Mouse (Mus musculus): Measurements from ENCODE around the gene Rfc1.
"Not testable (repeated sequence)": the region's sequence is repeated elsewhere in the genome, so short reads cannot be mapped to it uniquely, and the experiment has no call there.

Rfc1 gene

DNA sequence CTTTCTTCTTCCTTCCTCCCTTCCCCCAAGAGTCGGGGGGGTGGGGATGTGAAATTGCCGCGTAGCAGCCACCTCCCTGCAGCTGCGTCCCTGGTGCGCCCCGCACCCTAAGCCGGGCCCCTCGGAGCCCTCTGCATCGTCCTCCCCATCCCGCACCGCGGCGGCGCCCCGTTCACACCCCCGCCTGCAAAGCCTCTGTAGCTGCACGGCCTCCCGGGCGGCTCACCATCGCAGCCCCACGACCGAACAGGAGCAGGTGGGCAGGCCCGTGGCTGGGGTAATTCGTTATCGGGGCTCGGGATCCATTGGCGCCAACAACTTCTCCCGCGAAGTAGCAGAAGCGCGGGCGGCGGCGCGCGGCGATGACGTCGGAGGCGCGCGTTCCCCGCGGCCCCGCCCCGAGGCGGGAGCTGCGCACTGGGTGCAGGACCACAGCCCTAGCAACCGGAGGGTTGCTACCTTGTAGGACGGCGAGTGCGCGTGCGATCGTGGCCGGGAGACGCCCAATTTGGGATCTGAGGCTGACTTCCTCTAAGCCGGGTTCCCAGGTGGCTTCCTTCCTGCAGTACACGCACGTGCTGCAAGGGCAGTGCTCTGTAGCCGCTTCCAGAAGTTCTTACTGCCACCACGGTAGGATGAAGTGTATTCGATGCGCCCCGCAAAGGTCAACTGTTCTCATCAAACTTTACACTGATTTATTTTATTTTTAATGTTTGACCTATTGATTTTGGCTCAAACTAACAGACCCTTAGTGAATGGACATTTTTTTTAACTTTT lies at the start of gene Rfc1:
Rfc1 (minus strand) TSS at position 373 of the 777 bp plus-strand sequence.
- peak; percentile 86 to 92 for DNase-seq

GRCm38 (mm10) chr5:65374746-65375145 lies 39.3 kb upstream of the Rfc1 start:
- no peak for DNase-seq

- DNase-seq = no peak
These were observed 36.1 kb upstream of the Rfc1 start for GRCm38 (mm10) chr5:65371551-65371950.

DNA sequence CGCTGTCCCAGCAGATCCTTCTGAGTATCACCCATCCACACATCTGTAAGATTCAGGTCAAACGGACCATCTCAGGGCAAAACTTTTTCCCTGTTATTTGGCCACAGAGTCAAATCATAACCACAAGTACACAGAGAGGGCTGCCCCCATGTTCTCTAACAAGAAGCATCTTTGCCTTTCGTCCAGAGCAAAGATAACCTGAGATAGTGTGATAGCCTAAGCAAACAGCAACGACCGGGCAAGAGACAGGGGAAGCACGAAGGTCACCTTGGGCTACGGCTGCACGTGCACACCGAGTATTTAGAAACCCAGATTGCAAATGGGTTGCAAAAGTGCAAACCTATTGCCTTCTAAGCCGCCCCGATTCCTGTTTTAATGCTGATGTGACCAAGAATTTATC lies 32.4 kb upstream of the Rfc1 start:
- no peak for DNase-seq

GRCm38 (mm10) chr5:65357771-65358170 lies 22.3 kb upstream of the Rfc1 start:
- no peak for DNase-seq

GRCm38 (mm10) chr5:65356851-65357250 lies 21.4 kb upstream of the Rfc1 start:
- no peak for DNase-seq

DNA sequence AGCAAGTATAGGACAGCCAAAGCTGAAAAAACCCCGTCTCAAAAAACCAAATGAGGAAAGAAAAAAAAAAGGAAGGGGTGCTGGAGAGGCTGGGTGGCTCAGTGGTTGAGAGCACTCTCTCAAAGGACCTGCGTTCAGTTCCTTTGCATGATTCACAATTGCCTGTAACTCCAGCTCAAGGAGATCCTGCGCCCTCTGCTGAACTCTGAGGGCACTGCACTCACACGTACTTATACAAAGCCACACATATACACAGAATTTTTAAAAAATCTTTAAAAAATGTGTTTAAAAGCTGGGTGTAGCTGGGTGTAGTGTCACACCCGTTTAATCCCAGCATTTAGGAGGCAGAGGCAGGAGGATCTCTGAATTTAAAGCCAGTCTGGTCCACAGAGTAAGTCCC lies 19.5 kb upstream of the Rfc1 start:
- DNase-seq = peak in 1 of 2 experiments; percentile 10

- no peak for DNase-seq
These were observed 18.6 kb upstream of the Rfc1 start for GRCm38 (mm10) chr5:65354097-65354496.

GRCm38 (mm10) chr5:65350508-65350907 lies 15.0 kb upstream of the Rfc1 start:
- no peak for DNase-seq

- no peak for DNase-seq
These were observed 12.7 kb upstream of the Rfc1 start, which contains the start of gene Klb for GRCm38 (mm10) chr5:65348168-65348567. Klb (plus strand) TSS chr5:65348314.

GRCm38 (mm10) chr5:65340167-65340566 lies 4.7 kb upstream of the Rfc1 start:
- DNase-seq = no peak

GRCm38 (mm10) chr5:65338394-65338793 lies 2.9 kb upstream of the Rfc1 start:
- DNase-seq = no peak

GRCm38 (mm10) chr5:65336075-65336355 lies 545 bp upstream of the Rfc1 start:
- no peak for DNase-seq

DNA sequence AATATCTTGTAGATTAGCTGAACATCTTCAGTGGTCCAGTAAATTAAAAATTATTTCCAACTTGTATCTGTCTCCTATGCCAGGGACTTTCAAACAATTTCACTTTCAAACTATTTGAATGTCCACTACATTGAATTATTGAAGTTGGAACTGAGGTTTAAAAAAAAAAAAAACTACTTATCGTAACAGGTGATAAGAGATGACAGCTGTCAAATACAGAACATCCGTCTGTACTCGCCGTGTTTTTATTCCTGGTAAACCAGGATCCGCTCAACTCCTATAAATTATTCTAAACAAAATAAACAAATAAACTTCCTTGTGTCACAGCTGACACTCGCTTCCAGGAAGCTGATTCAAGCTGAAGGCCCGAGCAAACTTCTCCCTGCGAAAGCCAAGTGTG lies 682 bp downstream of the Rfc1 start:
- no peak for DNase-seq

DNA sequence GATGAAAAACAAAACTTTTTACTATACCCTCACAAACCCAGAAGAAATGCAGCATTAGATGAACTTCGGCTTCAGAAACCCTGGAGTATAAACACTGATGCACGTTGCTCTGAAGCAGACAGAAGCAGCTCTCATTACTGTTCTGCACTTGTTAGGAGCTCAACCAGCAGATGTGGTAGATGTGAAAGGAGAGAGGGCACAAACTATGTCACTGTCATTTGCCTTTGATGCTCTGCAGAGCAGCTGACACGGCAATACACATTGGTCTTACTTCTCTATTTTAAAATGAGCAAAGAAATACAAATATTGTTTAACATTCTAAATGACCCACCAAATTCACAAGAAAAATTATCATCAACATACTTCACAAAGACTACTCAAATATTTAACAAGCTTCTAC lies 5.5 kb downstream of the Rfc1 start:
- no peak for DNase-seq

GRCm38 (mm10) chr5:65326212-65326611 lies 9.3 kb downstream of the Rfc1 start:
- DNase-seq = peak; percentile 16 to 31

DNA sequence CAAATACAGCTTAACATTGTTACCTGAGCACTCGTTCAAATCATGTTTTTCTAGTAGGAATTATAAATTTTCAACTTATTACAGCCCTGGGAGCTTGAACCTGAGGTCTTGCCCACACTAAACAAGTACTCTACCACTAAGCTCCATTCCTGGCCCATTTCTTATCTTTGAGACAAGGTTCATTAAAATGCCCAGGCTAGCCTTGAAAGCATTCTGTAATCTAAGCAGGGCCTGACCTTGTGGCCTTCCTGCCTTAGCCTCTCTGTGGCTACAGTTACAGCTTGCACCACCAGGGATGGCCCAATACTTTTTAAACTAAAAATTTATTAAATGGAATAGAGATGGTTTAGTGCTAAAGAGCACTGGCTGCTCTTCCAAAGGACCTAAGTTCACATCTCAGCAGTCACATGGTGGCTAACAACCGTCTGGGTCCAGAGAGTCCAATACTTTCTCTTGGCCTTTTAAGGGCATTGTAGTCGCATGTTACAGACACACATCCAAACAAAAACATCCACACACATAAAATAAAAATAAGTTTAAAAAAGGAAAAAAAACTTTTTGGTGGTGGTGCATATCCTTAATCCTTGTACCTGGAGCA lies 10.6 kb downstream of the Rfc1 start:
- DNase-seq = peak; percentile 32 to 33

GRCm38 (mm10) chr5:65324271-65324670 lies 11.2 kb downstream of the Rfc1 start:
- DNase-seq = peak in 1 of 2 experiments; percentile 25

DNA sequence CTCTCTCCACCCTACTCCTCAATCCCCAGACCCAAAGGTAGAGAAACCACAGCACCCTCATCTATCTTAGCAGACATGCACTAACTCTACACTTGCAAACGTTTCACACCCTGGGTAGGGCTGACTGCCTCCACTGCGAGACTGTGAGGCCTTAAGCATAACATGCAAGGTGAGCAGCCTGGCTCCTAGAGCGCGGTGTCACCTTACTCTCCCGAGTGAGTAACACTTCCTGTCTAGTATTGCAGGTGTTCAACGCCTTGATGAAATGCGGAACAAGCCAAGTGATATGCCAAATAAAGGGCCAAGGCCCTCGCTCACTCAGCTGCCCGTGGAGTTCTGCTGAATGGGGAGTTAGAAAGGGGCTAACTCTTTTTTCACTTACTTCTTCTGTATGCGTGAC lies 13.3 kb downstream of the Rfc1 start:
- DNase-seq = no peak

DNA sequence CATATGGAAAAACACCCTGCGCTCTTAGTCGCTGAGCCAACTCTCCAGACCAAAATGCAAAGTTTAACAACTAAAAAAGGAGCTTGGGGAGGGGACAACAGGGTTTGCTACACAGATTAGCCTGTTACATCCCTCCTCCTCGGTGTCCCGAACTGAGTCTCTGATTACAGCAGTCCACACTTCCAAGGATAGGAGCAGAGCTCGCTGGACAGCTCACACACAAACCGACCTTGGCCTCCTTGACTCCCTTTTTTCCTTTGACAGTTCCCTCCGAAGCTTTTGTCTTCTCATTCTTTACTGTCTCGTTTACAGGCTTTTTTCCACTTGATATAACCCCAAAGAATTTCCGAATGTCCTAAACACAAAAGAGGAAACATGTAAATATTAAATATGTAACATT lies 16.3 kb downstream of the Rfc1 start:
- DNase-seq = no peak

DNA sequence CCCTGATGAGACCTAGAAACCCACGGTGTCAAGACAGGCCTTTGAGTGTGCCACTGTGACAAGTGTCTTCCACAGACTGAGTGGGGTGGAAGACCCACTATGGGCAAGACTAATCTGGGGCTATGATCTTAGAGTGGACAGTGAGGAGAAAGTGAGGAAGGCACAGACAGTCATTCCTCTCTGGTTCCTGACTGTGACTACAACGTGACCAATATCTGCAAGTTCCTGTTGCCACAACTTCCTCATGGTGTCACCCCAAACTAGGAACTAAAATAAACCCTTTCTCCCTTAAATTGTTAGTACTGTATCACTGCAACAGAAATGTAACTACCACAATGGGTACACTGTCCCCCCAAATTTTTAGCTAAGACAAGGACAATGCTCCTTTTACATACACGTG lies 26.6 kb downstream of the Rfc1 start:
- DNase-seq = no peak

DNA sequence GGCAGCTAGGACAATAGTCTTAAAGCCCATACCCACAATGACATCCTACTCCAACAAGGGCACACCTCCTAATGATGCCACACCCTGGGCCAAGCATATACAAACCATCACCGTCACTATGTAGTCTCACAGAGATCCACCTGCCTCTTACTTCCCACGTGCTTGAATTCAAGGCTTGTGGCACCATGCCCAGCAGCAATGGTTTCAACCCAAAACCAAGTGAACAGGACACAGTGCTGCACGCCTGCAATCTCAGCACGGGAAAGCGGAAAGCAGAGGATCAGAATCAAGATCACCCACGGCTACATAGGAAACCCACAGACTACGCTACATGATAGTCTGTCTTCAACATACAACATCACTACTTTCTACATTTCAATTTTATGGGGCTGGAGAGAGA lies 27.3 kb downstream of the Rfc1 start:
- no peak for DNase-seq

DNA sequence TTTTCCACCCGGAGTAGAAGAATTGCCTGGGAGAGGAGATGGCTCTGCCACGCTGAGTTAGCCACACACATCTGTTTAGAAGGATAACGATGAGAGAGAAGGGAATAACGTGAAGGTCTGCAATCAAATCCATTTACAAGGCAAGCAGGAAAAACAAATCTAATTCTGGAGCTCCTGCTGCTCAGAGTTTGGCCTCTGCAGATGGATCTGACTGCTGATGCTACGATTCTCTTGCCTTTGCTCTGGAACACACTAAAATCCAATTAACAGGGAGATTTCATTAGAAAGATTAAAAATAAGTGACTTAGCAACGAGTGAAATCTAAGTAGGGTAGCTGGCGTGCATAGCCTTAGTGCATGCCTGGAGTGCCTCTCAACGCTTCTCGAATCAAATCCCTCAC lies 30.0 kb downstream of the Rfc1 start:
- no peak for DNase-seq

GRCm38 (mm10) chr5:65300121-65300520 lies 35.3 kb downstream of the Rfc1 start:
- DNase-seq = no peak

GRCm38 (mm10) chr5:65299623-65300022 lies 35.8 kb downstream of the Rfc1 start:
- DNase-seq = not testable (repeated sequence)

Data from kidney, postnatal 36 days (tissue).